Mouse (Mus musculus) heart, postnatal 4 days (tissue): ENCODE results near the gene Hspb7. TPM values are rescaled to one million over a fixed set of nuclear protein-coding genes. Genes with fewer than 3 reads are reported as not detected.

Experiments
- DNase-seq: peaks from one replicate; pipeline ENCODE4 v3.0.0; 2021
- total RNA-seq, 2 experiments: library from RNA; stranded (reverse); gene quantifications; 2 replicates each; pipeline ENCODE4 v1.2.3; 2021

The Hspb7 gene
- total RNA-seq, 2 experiments from 2014 or later = 865 to 923 TPM

GRCm38 (mm10) chr4:141472641-141473321 lies 52.2 kb downstream of the Hspb7 start:
- DNase-seq = no peak

- no peak for DNase-seq
These were observed 53.9 kb downstream of the Hspb7 start for GRCm38 (mm10) chr4:141474431-141474830.

Other genes with a start within 250 kb of the Hspb7 start
- gene Rsg1, start 206.8 kb upstream of the Hspb7 start, total RNA-seq = 1 to 10 TPM in 1 of 2 experiments, under 1 TPM in 1; 0.72 to 1.7 TPM
- 1 to 10 TPM; 4.6 to 5.1 TPM for gene Arhgef19, start 181.3 kb upstream of the Hspb7 start, total RNA-seq
- gene Epha2, start 119.5 kb upstream of the Hspb7 start, total RNA-seq = 10 to 100 TPM; 10.1 to 10.9 TPM
- under 1 TPM; 0.43 to 0.62 TPM for gene Fam131c, start 52.6 kb upstream of the Hspb7 start, total RNA-seq
- not detected for gene Clcnka, start 22.1 kb upstream of the Hspb7 start, total RNA-seq
- gene Clcnkb, start 4.8 kb upstream of the Hspb7 start, total RNA-seq = 1 to 10 TPM in 1 of 2 experiments, under 1 TPM in 1; 0.61 to 1.3 TPM
- gene Srarp, start 15.3 kb downstream of the Hspb7 start, total RNA-seq = not detected
- 10 to 100 TPM; 19.2 to 21.7 TPM for gene Zbtb17, start 23.9 kb downstream of the Hspb7 start, total RNA-seq
- gene Spen, start 117.8 kb downstream of the Hspb7 start, total RNA-seq = 10 to 100 TPM; 33.7 to 34.9 TPM
- 100 to 1,000 TPM; 122 to 145 TPM for gene Fblim1, start 185.3 kb downstream of the Hspb7 start, total RNA-seq
- gene Tmem82, start 197.9 kb downstream of the Hspb7 start, total RNA-seq = 1 to 10 TPM; 3.1 to 3.2 TPM
- 10 to 100 TPM; 32.5 to 33.6 TPM for gene Slc25a34, start 203.0 kb downstream of the Hspb7 start, total RNA-seq
- gene Plekhm2, start 244.1 kb downstream of the Hspb7 start, total RNA-seq = 10 to 100 TPM; 57.5 to 64.5 TPM